Mouse (Mus musculus) activated CD4-positive, CD25-positive, alpha-beta regulatory T cell, adult 4 months (primary cell): ENCODE results near the gene Ccser1. TPM values are rescaled to one million over a fixed set of nuclear protein-coding genes. Genes with fewer than 3 reads are reported as not detected.

ENCODE experiments used
- ATAC-seq: one replicate; pipeline ENCODE4 v1.8.0; 2017
- polyA plus RNA-seq, 2 experiments: library from polyadenylated mRNA; unstranded; fragments of 100-300 nt; shearing (Covaris generic); gene quantifications; one replicate each; pipeline ENCODE4 v1.2.1; 2017

Gene Ccser1
- polyA plus RNA-seq, 2 experiments from 2014 or later = 0.13 TPM; not detected in 1

GRCm38 (mm10) chr6:61471371-61472152, 291.4 kb downstream of the Ccser1 start:
- ATAC-seq = no peak

DNA sequence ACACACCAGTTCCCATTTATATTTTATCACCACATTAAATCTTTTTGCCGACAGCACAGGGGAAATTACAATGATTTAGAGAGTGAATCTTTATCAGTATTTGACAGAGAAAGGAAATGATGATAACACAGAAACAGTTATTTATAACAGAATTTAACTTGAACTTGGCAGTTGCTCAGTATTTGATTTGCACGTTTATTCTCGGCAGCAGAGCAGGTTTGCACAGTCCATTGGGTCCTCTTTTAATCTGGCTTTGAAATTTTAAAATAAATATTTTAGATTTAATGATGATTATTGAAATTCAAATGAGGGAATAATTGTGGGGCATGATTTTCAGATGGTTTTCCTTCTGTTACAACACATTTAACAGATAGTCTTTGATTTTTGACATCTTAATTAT, 305.2 kb downstream of the Ccser1 start:
- ATAC-seq = no peak

DNA sequence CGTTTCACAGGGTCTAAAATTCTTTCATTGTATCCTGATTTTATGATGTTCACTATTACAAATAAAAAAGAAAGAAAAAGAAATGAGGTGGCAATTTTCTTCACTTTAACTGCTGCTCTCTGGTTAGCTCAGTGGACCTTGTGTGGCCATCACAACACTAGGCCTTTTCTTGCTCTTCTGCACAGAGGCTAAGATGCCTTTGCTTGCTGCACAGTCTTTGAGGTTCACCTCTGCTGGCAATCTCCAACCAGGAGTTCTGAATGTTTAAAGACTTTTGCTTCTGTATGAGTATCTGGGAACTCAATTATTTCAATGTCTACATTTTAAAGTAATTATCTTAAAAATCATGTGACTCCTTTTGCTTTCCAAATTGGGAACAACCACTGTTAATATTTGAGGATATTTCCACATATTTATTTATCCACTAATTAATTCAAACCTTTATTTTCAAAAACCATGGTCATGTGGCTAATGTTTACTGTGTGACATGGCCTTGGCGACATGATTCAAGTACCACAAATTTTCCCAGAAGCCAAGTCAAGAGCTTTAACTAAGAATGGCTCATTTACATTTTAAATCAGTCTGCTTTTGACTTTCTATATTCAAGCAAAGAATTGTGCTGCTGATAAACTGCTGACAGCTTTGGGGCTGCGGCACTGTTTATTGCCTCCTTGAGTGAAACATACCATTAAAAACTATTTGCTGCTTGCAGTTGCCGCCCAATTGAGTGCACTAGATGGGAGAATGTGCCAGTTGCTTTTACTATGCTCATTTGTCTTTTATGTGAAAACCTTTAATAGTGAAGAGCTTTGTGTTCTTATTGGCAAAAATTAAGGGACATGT, 312.1 kb downstream of the Ccser1 start:
- ATAC-seq = no peak

DNA sequence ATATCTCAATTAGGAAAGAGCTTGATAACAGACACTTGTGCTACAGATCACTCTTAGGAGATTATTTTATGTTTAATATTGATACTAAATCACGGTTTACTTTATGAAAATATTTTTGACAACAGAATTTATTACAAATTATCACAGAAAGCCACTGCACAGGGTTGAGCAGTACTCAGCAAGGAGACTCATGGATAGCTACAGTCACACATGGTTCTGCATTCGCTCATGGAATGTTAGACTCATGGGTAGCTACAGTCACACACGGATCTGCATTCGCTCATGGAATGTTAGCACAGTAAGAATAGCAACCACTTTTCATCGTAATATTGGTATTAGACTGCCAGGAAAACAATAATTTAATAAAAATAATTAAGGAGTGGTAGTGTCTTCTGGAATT, 313.3 kb downstream of the Ccser1 start:
- no peak for ATAC-seq

DNA sequence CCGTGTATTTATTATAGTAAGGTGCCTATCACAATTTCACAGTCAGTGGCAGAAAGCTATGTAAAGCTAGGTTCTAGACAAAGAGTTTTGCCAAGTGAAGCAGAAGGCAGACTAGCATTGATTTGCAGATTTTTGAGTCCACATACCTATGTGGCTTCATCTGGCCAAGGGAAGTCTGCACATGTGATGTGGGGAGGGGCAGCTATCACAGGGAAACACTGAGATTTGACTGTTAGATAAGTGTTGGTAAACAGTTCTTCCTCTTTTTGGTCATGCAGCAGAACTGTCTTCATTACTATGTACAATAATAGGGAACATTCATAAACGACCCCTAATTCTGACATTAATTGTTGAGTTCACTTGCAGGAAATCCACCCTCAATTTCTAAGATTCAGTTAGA, 335.2 kb downstream of the Ccser1 start:
- ATAC-seq = no peak

GRCm38 (mm10) chr6:61521587-61521986, 341.5 kb downstream of the Ccser1 start:
- no peak for ATAC-seq

GRCm38 (mm10) chr6:61522108-61522507, 342.0 kb downstream of the Ccser1 start:
- ATAC-seq = no peak

DNA sequence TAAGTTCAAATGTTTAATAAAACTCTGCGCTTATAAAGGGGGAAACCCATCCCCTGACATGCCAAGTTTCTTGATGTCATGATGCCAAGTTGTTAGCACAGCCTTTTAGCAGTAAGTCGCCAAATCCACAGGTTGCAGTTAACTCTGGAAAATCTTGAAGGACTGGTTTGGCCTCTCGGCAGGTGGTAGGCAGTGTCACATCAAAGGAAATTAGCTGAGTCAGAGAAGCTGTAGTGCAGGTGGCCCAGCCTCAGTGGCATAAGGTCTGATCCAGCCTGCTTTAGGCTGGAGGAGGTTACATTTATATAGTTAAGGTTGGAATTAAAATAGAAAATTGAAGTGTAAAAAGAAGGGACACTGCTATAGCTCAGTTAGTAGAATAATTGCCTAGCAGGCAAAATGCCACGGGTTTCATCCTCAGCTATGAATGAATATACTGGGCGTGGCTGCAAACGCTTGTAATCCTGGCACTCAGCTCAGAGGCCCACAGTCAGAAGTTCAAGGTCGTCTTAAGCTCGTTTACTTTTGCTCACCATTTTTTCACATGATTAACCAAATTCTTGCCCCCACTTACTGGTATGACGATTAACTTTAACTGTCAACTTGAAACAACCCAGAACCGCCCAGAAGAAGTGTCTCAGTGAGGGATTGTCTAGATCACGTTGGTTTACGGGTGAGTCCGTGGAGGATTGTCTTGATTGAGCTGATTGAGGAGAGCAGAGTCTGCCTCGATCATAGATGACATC, 343.8 kb downstream of the Ccser1 start:
- ATAC-seq = no peak

GRCm38 (mm10) chr6:61540732-61541131, 360.6 kb downstream of the Ccser1 start:
- ATAC-seq = no peak

DNA sequence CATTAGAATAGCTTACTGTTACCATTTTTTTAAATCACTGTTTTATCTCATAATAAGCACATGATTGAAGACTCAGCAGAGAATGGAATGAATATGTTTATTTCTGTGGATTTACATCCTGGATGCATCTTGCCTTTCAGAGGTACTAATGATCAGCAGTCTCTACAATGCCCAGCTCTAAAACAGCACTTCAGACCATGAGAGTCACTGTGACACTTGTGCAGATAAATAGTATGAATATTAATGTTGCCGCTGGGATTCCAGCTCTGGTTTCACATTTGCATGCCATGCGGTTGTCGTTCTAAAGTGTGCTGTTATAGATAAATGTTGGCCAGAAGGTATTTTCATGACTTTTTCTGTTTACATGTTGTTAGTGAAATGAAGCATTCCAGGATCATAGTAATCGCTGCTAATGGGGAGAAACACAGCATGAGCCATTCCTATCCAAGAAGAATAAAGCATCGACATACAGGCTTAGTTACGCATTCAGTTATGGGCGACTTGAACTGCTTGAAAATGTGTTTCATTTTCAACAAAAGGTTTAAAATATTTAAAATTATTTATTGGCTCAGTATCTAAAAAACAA, 363.4 kb downstream of the Ccser1 start:
- no peak for ATAC-seq

GRCm38 (mm10) chr6:61567551-61567950, 387.4 kb downstream of the Ccser1 start:
- ATAC-seq = no peak

DNA sequence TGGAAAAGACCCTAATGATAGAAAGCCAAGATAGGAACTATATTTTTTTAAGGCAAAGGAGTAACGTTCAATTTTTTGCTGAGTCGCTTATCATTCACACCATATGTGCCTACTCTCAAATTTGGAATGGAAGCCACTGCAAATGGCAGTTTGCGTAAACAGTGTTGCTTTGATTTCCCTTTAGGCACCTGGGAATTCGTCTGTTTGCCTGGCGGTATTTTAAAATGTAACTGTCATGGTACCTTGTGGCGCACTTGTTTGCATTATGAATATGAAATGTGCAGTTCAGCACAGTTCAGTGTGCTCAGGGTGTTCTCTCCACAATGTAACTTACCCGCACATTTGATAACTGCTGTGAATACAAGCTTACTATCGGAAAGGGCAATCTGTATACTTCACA, 387.8 kb downstream of the Ccser1 start:
- no peak for ATAC-seq

DNA sequence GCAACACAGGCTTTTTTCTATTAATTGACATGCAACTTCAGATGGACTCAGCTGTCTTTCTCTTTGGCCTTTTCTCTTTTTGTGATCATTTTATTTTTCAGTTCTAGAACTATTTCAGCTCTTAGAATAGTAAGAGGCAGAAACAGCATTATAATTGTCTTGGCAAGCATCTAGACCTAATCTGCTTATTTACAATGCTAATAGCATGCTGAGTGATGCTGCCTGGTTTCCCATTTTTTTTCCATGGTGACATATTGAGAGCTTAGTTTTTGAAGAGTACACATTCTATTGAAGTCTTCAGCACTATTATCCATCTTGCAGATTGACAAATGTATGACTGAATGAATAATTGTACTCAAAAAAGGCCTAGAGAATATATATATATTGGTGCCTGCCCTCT, 401.6 kb downstream of the Ccser1 start:
- ATAC-seq = no peak

DNA sequence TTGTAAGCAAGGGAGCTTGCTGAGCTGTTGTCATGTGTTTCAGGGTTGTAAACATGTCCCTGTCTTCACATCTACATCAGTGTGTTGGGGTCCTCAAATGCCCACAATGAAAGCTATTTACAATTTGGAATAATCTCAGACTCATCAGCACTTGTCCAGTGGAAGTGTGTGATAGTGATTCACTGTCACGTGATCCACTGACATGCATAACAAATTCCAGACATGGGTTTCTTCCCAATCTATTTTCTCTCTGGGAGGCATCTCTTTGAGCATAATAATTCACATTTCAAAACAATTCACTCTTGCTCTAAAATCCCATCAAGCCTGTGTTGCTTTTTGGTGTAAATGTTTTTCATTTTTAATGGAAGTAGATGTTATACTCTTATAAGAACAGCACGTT, 408.9 kb downstream of the Ccser1 start:
- ATAC-seq = no peak

GRCm38 (mm10) chr6:61601911-61602310, 421.8 kb downstream of the Ccser1 start:
- no peak for ATAC-seq

DNA sequence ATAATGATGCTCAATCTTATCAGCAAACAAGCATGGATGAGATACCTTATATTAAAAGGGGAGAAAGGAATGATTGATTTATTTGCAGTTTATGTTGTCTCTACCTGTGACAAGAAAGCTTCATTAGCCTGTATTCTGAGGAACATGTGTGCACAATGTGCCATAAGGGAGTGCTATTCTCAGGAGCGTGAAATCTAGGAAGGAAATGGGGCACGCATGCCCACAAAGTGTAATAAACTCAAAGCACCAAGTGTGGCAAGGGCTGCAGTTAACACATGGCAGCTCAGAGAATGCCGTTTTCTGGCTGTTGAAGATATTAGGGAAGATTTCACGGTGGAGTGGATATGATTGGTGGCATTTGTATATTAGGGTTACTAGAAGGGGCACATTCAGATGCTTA, 434.8 kb downstream of the Ccser1 start:
- ATAC-seq = no peak

DNA sequence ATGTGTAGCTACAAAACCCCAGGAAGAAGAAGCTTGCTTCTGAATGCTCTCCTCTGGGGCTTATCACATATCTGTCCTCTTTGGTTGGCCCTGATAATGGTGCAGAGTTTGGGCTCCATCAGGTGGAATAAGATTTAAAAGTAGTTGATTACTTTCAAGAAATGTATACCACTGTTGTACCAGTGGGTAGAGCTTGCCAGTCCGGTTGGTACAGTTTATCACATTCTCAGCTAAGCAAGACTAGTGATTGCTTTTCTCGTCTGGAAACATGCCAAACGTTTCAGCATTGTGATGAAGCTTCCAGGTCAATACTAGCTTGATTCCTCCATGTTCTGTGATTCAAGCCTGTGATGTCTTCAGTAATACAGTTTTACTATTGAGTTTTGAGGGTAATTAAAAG, 441.6 kb downstream of the Ccser1 start:
- ATAC-seq = no peak

- no peak for ATAC-seq
These were observed 481.3 kb downstream of the Ccser1 start for GRCm38 (mm10) chr6:61661414-61661813.

DNA sequence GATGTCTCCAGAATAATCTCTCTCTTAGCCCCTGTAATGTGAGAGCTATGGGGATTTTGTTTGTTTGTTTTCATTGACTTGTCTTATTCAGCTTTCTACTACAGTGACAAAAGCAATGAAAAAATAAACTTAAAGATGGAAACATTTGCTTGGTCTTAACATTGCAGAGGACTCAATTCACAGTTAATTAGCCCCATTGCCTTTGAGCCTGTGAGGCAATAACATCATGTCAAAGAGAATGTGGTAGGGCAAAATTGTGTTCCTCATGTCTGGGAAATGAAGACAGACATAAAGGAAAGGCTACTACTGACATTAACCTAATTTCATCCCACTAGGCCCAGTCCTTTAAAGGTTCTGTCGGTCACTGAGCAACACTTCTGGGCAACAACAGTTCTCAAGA, 484.4 kb downstream of the Ccser1 start:
- no peak for ATAC-seq

DNA sequence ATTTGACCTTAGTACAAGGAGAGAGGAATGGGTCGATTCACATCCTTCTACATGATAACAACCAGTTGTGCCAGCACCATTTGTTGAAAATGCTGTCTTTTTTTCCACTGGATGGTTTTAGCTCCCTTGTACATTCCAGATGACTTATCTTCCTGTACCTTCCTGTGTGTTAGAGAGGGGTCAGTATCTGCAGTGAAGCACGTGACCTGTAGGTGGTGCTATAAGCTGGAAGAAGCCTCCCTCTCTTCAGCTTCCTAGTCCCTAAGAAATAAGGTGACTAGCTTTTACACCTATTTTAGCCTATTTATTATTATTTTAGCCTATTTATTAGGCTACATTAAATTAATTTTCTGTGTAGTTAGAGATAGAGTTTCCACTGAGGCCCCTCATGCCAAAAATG, 506.9 kb downstream of the Ccser1 start:
- no peak for ATAC-seq

DNA sequence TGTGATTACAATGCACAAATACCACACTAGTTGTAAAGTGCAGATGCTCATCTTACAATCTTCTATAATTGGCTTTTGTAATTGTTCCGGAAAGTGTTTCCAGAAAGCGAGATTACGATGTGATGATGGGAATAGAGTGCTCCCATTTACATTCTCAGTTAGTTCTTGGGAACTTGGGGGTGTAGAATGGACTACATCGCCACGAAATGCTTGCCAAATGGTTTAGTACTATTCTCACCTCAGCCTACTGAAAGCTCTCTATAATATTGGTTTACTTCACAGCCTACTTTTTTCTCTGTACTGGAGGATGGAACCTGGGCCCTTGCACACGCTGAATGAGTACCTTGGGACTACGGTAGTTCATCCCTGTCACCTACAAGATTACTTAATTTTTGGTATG, 522.9 kb downstream of the Ccser1 start:
- no peak for ATAC-seq

DNA sequence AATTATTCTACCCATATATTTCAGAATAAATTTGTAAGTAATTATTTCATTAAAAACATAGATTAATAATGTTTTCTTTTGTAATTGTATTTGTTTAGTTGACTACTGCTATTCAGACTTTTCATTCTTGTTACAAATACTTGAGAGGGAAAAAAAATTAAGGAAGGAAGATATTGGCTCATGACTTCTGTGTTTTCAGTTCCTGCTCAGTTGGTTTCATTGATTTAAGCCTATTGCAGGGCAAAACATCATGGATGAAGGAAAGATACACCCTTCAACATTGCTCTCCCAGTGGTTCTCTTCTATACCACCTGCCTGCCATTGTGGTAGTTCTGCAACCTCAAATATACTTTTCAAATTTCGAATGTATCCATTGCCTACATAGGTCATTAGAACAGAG, 541.1 kb downstream of the Ccser1 start:
- ATAC-seq = no peak

DNA sequence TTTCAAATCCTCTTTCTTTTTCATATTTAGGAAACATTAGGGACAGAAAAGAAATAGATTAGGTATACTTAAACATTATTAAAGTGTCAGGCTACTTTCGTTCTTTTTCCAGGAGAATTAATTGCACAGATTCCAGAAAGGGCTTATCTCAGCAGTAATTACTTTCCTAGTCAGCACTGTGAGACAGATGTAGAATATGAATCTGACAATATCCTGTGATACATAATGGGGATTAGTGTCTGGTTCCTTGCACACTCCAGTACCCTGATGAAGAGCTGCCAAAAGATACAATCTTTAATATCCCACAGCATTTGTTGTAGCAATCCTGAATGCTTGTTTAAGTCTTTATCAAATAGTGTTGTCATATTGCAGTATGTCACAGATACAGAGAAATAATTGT, 548.9 kb downstream of the Ccser1 start:
- ATAC-seq = no peak
